Mouse (Mus musculus) left cerebral cortex, adult 9 months (tissue): Measurements from ENCODE around the gene 1700013G24Rik.

ENCODE experiments used
- DNase-seq, 2 experiments: peaks; one replicate each; pipeline ENCODE4 v3.0.0; 2022; ENCODE audit warnings: low spot score in 2 of 2

The 1700013G24Rik gene

DNA sequence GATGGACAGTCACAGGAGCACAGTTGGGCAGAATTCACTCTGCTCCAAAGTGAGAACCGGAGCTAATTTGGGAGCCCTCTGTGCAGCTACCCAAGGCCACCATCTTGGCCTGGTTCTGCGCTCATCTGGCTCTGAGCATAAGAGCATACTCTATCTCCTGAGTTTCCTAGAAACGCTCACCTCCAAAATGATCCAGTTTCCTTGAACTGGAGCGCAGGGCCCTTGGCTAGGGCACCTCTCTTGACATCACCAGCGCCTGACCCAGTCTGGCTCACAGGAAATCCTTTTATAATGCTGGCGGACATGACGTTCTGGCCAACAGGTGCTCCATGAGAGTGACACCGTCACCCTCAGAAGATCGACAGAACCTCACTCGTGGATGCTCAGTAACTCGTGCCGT is 3.5 kb downstream of the 1700013G24Rik start:
- DNase-seq, result no peak

DNA sequence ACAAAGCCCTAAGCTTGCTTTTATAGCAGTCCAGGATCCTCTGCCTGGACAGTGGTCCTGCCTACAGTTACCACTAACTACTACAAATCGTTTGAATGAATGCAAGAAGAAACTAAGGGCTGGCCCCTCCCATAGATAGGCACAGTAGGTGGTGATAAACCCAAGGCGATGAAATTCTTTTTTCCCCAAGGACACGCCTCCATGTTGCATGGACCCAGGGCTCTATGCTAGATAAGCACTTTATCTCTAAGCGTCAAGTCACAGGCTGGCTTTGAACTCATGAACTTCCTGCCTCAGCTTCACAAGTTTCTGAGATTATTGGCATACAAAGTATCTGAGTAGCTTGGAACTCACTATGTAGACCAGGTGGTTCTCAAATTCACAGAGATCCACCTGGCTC is 4.2 kb downstream of the 1700013G24Rik start:
- DNase-seq, result no peak

DNA sequence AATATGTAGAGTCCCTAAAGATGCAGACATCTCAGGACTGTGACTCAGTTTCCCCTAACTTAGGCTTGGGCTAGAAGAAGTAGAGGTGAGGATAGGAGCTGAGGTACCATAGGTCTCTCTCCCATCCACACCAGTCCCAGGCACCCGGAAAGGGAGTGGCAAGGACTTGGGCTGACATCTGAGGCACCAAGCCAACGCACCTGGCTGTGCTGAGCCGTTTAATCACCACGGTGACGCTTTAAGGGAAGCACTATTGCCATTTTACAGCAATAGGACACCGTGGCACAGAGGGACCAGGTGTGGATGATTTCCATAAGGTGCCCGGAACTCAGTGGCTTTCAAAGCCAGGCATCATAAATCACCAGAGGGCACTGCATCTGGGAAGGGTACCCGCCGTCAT is 5.2 kb downstream of the 1700013G24Rik start:
- no peak for DNase-seq

DNA sequence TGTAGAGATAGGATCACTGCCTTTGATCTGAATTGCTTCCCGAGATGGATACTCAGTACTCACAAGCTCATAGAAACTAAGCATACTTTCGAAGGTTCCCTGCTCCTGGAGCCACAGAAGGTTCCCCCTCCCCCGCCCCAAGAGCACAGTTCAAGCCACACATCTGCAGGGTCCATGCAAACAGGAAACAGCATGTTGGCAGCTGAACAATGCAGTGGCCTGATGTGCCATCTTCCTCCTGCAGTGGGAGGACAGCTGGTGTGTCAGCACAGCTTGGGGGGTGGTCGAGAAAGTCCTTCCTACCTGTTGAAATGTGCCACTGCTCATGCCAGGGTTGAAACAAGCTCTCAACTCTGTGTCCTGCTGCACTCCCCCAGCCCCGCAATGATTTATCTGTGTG is 5.8 kb downstream of the 1700013G24Rik start:
- no peak for DNase-seq

DNA sequence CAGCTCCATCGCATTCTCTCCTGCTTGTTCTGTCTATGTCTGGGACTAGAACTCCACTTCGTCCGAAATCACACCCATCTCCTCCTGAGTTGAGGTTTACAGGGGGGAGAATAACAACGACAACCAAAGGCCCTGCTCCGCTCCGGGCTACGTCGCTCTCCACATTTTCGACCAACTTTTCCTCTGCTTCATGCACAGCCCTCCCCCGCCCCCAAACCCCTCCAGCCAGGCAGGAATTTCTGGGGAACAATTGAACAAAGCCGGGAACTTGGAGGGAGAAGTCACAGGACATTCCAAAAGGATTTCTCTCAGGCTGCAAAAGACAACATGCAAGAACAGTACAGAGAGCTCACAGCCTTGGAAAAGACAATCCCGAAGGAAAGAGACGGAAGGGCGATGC is 7.6 kb downstream of the 1700013G24Rik start:
- DNase-seq, result no peak

DNA sequence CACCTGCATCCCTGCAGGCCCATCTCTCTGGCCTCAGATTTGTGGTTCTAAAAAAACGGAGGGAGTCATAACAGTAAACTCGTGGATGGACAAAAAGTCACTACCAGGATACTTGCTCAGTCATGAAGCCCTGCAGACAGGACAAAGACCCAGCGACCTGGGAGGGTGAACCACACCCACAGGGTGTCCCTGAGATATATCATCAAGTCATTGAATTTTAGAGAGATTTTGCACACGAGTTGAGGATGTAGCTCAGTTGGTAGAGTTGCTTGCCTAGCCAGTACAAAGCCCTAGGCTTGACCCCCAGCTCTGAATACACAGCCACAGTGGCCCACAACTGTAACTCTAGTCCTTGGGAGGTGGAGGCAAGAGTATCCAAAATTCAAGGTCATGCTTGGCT is 8.1 kb downstream of the 1700013G24Rik start:
- no peak for DNase-seq

DNA sequence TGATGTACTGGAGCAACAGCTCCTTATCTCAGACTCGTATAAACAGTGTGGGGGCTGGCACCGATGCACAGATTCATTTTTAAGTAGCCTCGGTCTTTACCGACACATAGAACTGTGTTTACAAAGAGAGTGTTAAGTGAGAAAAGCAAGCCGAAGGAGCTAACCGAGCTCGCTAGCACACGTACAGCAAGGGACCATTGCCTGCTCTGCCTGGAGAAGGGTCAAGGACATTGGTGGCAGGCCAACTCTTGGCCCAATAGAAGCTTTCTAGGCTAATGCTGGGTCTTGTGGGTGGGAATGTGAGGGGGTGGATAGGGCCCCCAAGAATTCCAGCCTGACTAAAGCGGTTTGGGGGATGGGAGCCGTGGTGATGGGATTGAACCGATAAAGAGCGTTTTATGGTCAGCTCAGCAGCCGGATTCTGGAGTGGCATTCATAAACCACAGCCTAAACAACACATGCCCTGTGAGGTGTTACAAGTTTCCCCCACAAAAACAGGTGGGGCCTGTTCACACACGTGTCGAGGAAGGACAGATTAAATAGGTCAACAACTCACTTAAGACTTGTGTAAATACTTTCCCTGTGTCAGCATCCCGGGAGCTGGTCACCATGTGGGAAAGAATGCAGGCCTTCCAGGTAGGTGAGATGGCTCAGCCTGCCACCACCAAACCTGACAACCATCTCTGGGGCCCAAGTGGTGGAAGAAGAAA is 9.1 kb downstream of the 1700013G24Rik start:
- no peak for DNase-seq

DNA sequence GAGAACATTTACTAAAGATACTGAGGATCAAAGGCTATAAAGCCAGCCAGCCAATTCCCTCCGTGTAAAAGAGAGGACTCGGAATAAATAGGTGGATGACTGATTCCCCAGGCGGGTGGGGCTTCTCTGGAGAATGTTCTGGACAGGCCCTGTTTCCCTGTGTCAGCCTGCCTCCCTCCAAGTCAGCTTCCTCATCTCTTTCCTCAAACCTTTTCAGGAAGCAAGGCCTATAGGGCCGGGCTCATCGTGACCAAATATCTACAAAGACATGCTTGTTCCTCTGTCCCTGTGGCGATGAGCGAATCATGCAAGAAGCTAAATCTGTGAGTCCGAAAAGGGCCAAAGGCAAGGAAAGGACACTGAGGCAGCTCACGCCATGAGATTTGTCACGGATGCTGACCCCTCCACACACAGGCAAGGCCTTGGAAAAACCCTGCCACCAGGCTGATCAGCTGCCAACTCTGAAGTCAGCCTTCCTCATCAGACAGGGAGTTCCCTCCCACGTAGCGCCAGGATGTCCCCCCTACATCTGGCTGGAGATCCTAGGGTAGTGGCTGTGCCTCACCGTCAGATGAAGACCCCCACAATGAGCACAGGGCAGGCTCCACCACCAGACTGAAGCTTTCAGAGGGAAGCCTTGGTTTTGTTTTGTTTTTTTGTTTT is 12.2 kb downstream of the 1700013G24Rik start:
- DNase-seq, result no peak

DNA sequence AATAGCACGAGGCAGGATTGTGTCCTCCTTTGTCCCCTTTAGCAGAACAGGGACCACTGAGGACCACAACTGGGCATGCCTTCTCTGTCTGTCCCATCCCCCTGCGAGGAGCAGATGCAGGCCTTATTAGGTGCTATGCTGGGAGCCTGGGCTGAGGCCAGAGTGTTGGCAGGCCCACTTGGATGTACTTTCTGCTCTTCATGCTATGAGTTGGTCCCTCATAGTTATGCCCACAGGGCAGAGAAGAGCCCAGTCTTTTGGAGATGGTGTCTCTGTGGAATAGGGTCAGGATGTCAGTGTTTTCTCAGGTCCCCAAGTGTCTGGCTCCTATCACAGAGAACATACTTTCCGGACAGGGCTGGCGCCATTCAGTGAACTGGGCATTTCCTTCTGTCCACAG is 13.9 kb downstream of the 1700013G24Rik start:
- DNase-seq, result no peak

DNA sequence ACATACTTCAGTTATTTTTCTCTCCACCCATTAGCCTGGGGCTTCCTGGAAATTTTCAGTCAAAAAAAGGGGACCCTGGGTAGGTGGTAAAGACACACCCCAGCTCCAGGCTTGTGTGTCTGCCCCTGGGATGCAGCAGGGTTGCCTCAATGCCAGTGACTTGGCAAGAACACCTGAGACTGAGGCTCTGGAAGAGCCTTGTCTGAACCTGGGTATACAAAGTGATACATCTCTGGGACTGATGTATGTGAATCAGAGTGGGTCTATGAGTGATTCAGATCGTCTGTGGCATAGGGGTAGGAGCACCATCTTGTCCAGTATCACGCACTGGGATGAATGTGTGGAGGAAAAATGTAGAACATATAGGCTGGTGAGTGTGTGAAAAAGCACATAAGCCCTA is 14.4 kb downstream of the 1700013G24Rik start:
- no peak for DNase-seq

DNA sequence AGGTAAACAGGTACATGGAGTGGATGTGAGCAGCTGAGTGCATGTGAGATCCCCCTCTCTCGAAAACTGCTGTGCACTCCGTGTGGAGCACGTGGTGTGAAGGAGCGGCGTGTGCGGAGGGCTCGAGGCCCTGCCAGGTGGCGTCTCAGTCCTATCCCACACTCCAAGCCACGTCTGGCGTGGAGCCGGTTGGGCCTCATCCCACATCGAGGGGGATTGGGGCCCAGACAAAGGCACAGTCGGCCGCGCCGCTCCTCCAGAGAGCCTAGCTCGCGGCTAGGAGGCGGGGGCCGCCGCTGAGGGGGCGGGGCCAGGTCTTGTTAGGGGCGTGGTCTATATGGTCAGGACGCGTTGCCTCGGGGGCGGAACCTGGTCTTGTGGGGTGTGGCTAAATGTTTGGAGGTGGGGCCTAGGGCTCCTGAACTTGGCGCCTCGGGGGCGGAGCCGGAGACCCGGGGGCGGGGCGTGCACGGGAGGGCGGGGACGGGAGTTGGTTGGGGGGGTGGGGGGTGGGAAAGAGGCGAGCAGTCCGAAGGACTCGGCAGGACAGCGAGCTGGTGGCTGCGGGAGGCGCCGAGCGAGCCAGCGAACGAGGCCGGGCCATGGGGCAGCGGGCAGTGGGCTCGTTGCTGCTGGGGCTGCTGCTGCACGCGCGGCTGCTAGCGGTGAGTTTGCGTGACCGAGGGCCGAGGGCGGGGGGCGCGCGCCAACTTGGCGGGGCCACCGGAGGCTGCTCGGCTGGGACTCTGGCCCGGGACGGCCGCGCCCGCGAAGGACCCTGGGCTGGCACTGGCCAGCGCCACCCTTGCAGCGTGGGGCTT is 15.4 kb downstream of the 1700013G24Rik start, which contains the start of gene Hspg2:
Gene Hspg2, plus strand, starts transcription at position 510 of the 821 bp plus-strand sequence.
- DNase-seq, result peak; percentile 43 to 81

DNA sequence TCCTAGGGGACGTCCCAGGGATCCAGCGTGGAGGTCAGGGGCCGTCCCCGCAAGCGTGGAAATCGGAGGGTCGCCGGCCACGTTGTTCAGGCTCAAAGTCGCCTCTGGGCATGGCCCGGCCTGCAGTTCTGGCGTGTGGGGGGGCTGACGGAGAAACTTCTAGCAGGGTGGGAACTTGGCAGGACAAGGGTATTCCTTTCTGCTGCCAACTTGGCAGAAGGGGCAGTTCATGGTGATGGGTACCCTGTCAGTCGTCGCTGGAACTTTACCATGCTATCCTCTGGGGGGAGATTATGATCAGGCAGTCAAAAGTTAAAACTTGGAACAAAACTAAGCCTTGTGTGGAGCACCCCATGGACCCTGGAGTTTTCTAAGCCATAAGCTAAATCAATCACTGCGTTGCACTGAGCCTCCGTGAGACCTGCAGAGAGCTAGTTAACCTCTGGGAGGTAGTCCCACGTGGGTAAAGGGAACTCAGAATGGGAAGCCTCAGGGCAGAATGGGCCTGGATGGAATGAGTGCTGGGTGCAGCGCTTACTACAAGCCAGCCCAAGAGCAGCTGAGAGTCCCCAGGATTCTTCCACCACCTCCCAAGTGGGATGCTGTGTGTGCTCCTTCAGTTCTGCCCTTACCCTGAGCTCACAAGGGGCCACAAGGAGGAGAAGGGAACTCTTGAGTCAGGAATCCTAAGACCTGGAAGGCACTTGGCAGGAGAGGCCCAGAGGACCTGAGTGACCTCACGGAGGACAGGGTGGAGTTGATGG is 16.2 kb downstream of the 1700013G24Rik start:
- no peak for DNase-seq

DNA sequence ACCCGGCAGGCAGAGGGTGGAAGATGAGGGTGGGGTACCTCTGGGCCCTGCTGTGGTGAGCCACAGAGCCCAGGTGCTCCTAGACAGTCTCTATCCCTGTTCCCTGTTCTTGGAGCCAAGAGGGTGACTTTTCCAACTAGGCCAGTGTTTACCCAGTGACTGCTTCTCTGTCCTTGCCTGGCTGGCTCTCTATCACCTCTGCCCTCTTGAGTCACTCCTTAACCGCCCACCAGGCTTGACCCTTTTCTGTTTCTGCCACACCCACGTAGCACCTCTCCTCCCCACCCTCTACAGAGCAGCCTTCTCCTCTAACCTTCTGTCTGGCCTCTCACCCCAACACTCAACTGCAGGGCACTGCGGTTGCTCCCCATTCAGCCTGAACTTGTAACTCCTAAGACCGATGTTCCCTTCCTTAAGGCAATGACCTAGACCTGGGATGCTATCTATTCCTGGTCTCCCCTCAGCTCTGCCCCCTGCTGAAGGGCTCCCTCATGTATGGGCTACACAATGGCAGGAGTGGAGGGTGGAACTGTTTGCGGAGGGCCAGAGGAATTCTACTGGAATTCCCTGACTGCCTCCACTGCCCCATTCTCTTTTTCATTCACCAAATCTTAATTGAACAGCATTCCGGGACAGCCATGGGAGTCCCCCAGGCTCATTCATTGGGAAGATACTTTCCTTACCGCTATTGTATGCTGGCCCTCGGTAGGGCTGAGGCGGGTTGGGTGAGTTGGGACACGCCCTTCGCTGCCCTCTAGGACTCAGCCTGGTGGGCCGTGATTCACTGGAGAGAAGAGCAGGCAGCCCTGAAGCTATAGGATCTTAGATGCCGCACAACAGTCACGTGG is 17.0 kb downstream of the 1700013G24Rik start:
- no peak for DNase-seq

DNA sequence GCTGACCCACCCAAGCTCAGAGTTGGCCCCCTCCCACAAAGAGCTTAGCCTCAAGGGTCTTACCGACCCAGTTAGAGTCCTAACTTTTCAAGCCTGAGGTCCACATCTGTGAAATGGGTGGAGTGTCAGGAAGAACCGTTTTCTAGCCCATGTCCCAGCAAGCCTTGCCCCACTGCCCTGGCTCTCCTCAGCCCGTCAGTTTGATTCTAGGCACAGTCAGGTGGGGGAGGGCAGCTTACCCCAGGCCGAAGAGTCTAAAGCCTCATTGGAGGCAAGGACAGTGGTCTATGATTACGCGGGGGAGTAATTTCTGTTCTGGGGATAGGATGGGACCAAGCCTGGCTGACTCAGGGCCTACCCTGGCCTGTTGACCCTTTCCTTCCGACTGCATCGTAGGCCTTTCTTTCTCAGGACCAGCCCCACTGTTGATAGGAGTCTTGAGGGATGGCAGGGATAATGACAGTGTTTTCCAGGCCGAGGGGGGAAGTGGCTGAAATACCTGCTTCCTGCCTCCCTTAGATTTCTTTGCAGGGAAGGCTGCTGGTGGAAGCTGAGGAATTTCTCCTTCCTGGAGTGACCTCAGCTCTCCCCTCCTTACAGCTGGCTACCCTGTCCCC is 17.7 kb downstream of the 1700013G24Rik start:
- no peak for DNase-seq

DNA sequence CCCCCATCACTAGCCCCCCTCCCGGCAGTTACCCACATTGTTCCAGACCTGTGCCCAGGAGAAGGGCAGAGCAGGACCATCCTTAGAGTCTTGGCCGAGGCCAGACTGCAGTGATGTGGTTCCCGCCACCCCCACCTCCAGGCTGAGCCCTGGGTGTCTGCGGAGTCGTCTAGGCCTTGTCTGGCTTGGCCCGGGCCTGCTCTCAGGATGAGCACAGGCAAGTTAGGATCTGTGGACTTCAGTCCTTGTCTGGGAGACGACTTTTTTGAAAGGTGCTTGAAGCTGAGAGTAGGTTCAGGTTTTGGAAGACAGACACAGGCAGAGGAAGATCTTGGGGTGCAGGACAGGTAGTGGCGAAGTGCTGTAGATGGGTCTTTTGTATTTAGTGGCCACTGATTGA is 18.2 kb downstream of the 1700013G24Rik start:
- DNase-seq, result no peak

DNA sequence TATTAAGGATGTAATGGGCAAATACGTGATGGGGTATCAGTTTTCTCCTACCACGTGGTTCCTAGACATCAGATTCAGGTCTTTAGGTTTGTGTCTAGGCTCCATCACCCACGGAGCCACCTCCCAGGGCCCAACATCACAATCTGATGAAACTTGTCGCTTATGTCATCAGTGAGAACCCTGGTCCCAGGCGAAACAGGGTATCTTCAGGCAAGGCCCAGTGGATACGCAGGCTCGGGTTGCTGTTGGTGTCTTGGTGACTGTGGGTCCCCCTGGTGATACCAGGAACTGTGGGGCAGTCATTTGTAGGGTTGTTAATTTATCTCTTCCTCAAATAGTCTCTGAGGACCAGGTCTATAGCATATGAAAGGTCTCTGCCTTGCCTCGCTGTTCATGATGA is 20.2 kb downstream of the 1700013G24Rik start:
- no peak for DNase-seq

DNA sequence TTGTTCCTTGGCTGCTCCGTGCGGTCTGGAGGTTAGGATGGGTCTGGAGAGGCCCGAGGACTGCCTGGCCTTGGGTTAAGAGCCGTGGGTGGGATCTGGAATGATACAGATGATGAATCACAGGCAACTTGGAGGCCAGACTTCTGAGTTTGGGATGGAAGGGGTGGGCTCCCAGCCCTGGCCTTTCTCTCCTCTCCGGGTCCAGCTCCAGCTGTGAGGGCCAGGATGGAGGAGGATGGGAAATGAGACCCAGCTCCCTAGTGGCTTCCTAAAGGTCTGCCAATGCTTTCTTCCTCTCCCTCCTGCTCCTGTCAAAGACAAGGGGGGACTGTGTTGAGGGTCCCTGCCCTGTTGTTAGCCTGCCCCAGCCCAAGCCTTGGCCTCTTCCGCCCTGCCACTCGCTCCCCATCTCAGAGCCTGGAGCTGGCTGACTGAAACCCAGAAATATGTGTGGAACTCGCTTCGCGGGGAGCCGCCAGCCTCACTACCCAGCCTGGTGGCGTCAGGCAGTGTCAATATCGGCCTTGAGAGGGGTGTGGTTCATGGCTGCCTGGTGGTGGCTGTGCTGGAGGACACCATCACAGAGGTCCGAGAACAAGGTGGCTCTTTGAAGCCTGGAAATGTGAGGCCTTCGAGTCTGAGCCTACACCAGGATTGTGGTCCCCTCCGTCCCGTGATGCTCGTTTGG is 20.8 kb downstream of the 1700013G24Rik start:
- DNase-seq, result no peak

DNA sequence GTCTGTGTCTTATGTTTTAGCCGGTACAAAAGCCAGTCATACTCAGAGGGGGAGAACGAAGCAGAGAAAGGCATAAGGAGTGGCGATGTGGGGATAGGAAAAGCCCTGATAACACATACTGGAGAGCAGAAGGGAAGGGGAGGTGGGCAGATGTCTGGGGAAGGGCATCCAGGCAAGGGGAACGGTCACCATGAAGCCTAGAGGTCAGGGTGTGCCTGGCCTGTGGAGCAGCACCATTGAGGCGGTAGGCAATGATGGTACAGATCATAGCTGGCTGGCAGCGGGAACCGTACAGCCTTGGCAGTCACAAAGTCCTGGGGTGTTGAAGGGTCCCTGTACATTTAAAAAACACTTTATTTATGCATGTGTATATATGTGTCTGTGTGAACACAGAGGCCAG is 21.6 kb downstream of the 1700013G24Rik start:
- no peak for DNase-seq

DNA sequence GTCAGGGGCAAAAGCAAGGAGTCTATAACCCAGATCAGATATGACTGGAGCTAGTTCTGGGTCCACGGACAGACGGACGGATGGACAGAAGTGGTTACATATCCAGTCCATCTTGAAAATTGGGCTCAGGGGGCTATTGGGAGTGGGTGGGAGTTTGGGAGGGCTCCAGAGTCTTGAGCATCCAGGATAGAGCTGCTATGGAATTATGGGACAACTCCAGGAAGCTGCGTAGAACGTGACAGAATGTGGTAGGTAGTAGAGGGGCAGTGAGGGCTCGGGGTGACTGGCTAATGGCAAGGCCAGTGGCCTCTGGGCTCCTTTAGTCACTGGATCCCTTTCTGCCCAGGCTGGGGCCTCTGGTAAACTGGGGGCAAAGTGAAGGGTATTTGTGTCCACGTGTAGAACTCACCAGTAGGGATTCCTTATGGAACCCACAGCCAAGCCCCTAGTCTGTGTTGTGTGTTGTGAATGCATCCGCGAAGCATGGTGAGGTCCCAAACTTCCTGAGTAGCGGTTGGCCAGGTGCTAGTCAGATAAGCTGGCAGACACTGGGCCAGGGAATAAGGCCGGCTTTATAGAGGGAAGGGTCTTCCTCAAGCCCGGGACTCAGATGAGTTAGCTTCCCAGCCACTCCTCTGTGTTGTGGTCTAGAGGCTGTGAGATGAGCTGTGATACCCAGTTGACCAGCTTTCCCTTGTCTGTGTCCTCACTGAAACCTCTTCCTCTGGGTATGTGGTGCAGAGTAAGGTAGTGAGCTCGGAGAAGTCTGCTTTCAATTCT is 22.4 kb downstream of the 1700013G24Rik start:
- DNase-seq, result no peak
